Mouse (Mus musculus) megakaryocyte progenitor cell, adult 5-6 weeks (primary cell): Measurements from ENCODE around the gene Nfib. TPM values are rescaled to one million over a fixed set of nuclear protein-coding genes. Genes with fewer than 3 reads are reported as not detected.

Source experiments
- ATAC-seq: replicated peaks from 2 replicates; pipeline ENCODE4 v1.8.0; 2016; ENCODE audit warnings: mild to moderate bottlenecking, moderate TSS enrichment, inconsistent platforms; ENCODE audit not compliant: poor library complexity
- total RNA-seq, 2 experiments: library from RNA; stranded (forward) in 1 of 2; stranded (reverse) in 1 of 2; fragments of 157-497, 149-512 nt in 1 of 2; fragments of 200-1000 nt in 1 of 2; gene quantifications; 2 replicates each; pipeline versions ENCODE4 v1.2.3 to v1.2.4; 2015 to 2017

The Nfib gene
- total RNA-seq, 2 experiments from 2014 or later = not detected

GRCm38 (mm10) chr4:82542656-82543397 lies 162.7 kb downstream of the Nfib start:
- no peak for ATAC-seq

- ATAC-seq = peak; percentile 88
Observed at GRCm38 (mm10) chr4:82541894-82542510, 163.5 kb downstream of the Nfib start.

- ATAC-seq = no peak
Observed at GRCm38 (mm10) chr4:82540466-82540990, 165.0 kb downstream of the Nfib start.

GRCm38 (mm10) chr4:82540048-82540410 lies 165.5 kb downstream of the Nfib start:
- ATAC-seq = no peak

GRCm38 (mm10) chr4:82539406-82540047 lies 166.0 kb downstream of the Nfib start:
- ATAC-seq = no peak

- ATAC-seq = no peak
Observed at GRCm38 (mm10) chr4:82538815-82539214, 166.7 kb downstream of the Nfib start.

GRCm38 (mm10) chr4:82538069-82538811 lies 167.3 kb downstream of the Nfib start:
- ATAC-seq = no peak

- no peak for ATAC-seq
Observed at GRCm38 (mm10) chr4:82537279-82537967, 168.1 kb downstream of the Nfib start.

- ATAC-seq = no peak
Observed at GRCm38 (mm10) chr4:82536435-82537278, 168.9 kb downstream of the Nfib start.

- ATAC-seq = no peak
Observed at GRCm38 (mm10) chr4:82535606-82536434, 169.7 kb downstream of the Nfib start.

GRCm38 (mm10) chr4:82533231-82533630 lies 172.3 kb downstream of the Nfib start:
- no peak for ATAC-seq

- no peak for ATAC-seq
Observed at GRCm38 (mm10) chr4:82532443-82533191, 172.9 kb downstream of the Nfib start.

- ATAC-seq = no peak
Observed at GRCm38 (mm10) chr4:82531977-82532376, 173.6 kb downstream of the Nfib start.

- no peak for ATAC-seq
Observed at GRCm38 (mm10) chr4:82530875-82531353, 174.6 kb downstream of the Nfib start.

GRCm38 (mm10) chr4:82528978-82529377 lies 176.6 kb downstream of the Nfib start:
- ATAC-seq = no peak

GRCm38 (mm10) chr4:82519935-82520334 lies 185.6 kb downstream of the Nfib start:
- no peak for ATAC-seq

- no peak for ATAC-seq
Observed at GRCm38 (mm10) chr4:82518132-82518531, 187.4 kb downstream of the Nfib start.

- no peak for ATAC-seq
Observed at GRCm38 (mm10) chr4:82517311-82517710, 188.2 kb downstream of the Nfib start.
